Mouse (Mus musculus) liver, embryonic 15.5 days (tissue): ENCODE data around the gene Tekt3. TPM values are rescaled to one million over a fixed set of nuclear protein-coding genes. Genes with fewer than 3 reads are reported as not detected.

ENCODE experiments used
- ATAC-seq: fragments of 200-750 bp; cut with Nextera tagmentation; 2 replicates; pipeline ENCODE4 v1.8.0; 2017; ENCODE audit warnings: moderate number of reproducible peaks, mild to moderate bottlenecking, moderate library complexity; ENCODE audit not compliant: insufficient read depth
- H3K27ac ChIP-seq: fragments of 300-500 bp; sonication (generic); replicated peaks from 2 replicates; pipeline ENCODE4 v1.5.1; 2015; ENCODE audit warnings: mild to moderate bottlenecking, inconsistent platforms
- H3K27me3 ChIP-seq: fragments of 300-500 bp; sonication (generic); 2 replicates; pipeline ENCODE4 v1.6.1; 2015; ENCODE audit warnings: mild to moderate bottlenecking, inconsistent platforms
- H3K36me3 ChIP-seq: fragments of 300-500 bp; sonication (generic); replicated peaks from 2 replicates; pipeline ENCODE4 v1.6.1; 2015; ENCODE audit warnings: moderate library complexity, mild to moderate bottlenecking, inconsistent platforms
- H3K4me1 ChIP-seq: fragments of 300-500 bp; sonication (generic); replicated peaks from 2 replicates; pipeline ENCODE4 v1.6.1; 2015; ENCODE audit warnings: inconsistent platforms
- H3K4me2 ChIP-seq: fragments of 300-500 bp; sonication (generic); 2 replicates; pipeline ENCODE4 v1.6.1; 2015; ENCODE audit warnings: moderate library complexity, mild to moderate bottlenecking, inconsistent platforms
- H3K4me3 ChIP-seq: fragments of 300-500 bp; sonication (generic); replicated peaks from 2 replicates; pipeline ENCODE4 v1.5.1; 2015; ENCODE audit warnings: mild to moderate bottlenecking, inconsistent platforms
- H3K9ac ChIP-seq: fragments of 300-500 bp; sonication (generic); 2 replicates; pipeline ENCODE4 v1.6.1; 2015; ENCODE audit warnings: moderate library complexity, mild to moderate bottlenecking, inconsistent platforms
- H3K9me3 ChIP-seq: fragments of 300-500 bp; sonication (generic); replicated peaks from 2 replicates; pipeline ENCODE4 v1.6.1; 2016; ENCODE audit warnings: inconsistent platforms
- WGBS: fragments of 180-500 bp; shearing (Covaris S2); methylation state at CpG from one replicate; pipeline ENCODE4 v1.1.7; 2015; ENCODE audit warnings: mixed read lengths; ENCODE audit not compliant: insufficient replicate concordance; 5-methylcytosine and 5-hydroxymethylcytosine counted together
- polyA plus RNA-seq: library from polyadenylated mRNA; unstranded; fragments of >200 nt; fragmentation: Nextera tagmentation; extraction: Ambion mirVana; gene quantifications from 2 replicates; pipeline ENCODE4 v1.2.1, GENCODE M21; 2015

Tekt3 gene
- polyA plus RNA-seq = not detected in 2 replicates

DNA sequence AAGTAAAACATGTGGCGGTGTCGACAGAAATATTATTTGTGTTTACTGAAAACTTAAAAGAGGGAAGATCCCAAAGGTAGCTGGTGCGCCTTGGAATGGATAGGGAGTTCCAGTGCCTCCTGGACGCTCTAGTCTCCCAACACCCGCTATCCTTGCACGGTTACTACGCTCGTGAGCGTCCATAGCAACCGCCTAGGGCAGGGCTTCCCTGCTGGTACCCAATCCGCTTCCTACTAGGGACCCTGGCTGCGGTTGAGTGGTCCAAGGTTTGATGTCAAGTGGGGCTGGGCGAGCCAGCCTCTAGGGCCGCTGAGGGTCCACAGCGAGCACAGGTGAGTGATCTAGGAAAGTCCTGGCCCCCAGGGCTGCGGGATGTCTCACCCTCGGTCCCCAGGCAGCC is at the start of gene Tekt3:
TSS of gene Tekt3 (plus strand) at position 209 of the 400 bp plus-strand sequence.
- no peaks in the 10 kb centered on the region for H3K4me1 ChIP-seq
- peaks cover 4% of the 10 kb centered on the region for H3K27me3 ChIP-seq
- no peaks in the 10 kb centered on the region for H3K9me3 ChIP-seq
- 13% methylated on average over 17 of the region's 17 CpGs for WGBS
- H3K4me2 ChIP-seq = no peak within 1 kb of the TSS
- no peak within 1 kb of the TSS for H3K4me3 ChIP-seq
- no peaks in the 10 kb centered on the region for H3K36me3 ChIP-seq
- H3K27ac ChIP-seq = no peak within 1 kb of the TSS
- no peak for ATAC-seq
- H3K9ac ChIP-seq = no peak within 1 kb of the TSS

DNA sequence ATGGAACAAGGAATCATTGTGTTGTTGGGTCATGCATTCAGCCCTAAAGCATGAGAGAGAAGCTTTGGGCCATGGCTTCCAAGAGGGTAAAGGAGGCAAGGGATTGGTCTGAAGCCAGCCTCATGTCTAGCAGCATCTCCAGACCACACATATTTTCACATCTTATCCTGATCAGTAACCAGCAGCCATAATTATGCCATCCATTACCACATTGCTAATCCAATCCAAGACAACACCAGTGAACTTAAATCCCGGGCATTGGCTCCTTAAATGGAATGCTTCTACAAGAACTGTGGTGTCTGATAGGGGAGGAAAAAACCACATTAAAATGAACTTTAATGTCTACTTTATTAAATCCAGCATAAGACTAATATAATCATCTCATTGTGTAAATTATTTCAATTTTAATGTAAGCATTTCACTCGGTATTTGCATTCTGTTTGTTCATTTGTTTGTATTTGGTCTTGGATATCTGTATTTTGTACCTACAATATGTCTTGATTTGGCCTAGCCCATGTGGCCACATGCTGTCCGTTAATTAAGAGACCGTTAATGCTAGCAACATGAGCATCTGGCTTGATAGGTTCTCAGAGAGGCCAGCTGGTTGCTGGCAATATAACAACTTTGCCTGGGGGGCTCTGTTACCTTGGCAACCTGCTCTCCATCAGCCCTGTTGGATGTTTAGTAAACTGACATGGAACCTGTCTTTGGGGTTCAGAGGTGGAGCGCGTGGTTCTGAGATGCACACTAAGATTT is 43.9 kb upstream of the Tekt3 start:
- Histone ChIP-seq H3K27ac (no peak overlapping the region), H3K4me2 (no peak overlapping the region), H3K4me1 (no peaks in the 10 kb centered on the region), H3K36me3 (no peaks in the 10 kb centered on the region), H3K9me3 (no peaks in the 10 kb centered on the region), H3K27me3 (no peaks in the 10 kb centered on the region), H3K9ac (no peak overlapping the region), H3K4me3 (no peak overlapping the region)
- no peak for ATAC-seq
- WGBS = 66% methylated on average over 6 of the region's 6 CpGs

- Histone ChIP-seq H3K9me3 (no peaks in the 10 kb centered on the region), H3K27ac (no peak overlapping the region), H3K4me3 (no peak overlapping the region), H3K4me1 (no peaks in the 10 kb centered on the region), H3K27me3 (no peaks in the 10 kb centered on the region), H3K4me2 (no peak overlapping the region), H3K36me3 (no peaks in the 10 kb centered on the region), H3K9ac (no peak overlapping the region)
- ATAC-seq = no peak
- WGBS = 55% methylated on average over 6 of the region's 6 CpGs
Measured at GRCm38 (mm10) chr11:63018083-63018622, 43.3 kb upstream of the Tekt3 start.

DNA sequence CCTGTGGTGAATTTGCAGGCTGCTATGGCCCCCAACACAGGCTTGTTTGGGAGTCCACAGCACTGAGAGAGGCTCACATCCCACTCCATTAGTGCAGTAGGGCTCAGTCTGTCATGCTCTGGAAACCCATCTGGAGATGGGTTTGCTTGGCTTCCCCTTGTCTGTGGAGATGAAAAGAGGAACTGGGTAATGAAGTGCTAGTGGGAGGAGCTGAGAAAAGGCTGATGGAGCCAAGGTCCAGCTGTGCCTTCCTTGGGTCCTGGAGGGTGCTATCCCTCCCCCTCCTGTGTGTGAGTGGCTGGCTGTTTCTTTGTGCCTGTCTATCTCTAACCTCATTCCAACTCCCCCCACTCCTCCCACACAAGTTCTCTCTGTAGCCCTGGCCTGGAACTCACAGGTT is 40.8 kb upstream of the Tekt3 start:
- Histone ChIP-seq H3K9me3 (no peaks in the 10 kb centered on the region), H3K4me3 (no peak overlapping the region), H3K4me1 (no peaks in the 10 kb centered on the region), H3K27me3 (no peaks in the 10 kb centered on the region), H3K27ac (no peak overlapping the region), H3K36me3 (no peaks in the 10 kb centered on the region), H3K9ac (no peak overlapping the region), H3K4me2 (no peak overlapping the region)
- ATAC-seq = no peak

DNA sequence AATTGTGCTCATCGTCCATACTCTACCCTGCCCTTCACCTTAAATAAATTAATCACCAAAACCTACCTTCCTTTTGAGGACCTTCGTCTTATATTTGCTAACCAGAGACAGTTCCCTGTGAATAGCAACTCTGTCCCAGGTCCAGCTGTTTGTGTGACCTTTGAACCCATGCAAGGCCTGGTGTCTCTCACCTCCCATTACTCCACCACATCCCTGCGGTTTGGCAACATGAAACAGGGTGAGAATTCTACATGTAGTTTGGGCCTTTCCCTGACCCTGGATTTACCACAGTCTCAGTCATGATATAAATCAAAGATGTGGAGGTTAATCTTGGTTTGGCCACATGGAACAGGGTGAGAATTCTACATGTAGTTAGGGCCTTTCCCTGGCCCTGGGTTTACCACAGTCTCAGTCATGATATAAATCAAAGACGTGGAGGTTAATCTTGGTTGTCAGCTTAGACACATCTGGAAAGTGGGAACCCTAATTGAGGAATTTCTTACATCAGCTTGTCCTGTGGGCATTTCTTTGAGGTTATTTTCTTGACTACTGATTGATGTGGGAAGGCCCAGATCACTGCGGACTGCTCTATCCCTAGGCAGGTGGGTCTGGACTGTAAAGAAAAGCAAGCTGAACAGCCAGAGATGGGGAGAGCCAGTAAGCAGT is 40.2 kb upstream of the Tekt3 start:
- Histone ChIP-seq H3K9me3 (no peaks in the 10 kb centered on the region), H3K4me1 (no peaks in the 10 kb centered on the region), H3K9ac (no peak overlapping the region), H3K27me3 (no peaks in the 10 kb centered on the region), H3K36me3 (no peaks in the 10 kb centered on the region), H3K4me3 (no peak overlapping the region), H3K4me2 (no peak overlapping the region), H3K27ac (no peak overlapping the region)
- 45% methylated on average over 5 of the region's 5 CpGs for WGBS
- ATAC-seq = no peak

GRCm38 (mm10) chr11:63023461-63023860 is 38.0 kb upstream of the Tekt3 start:
- 58% methylated on average over 5 of the region's 5 CpGs for WGBS
- no peaks in the 10 kb centered on the region for H3K4me1 ChIP-seq
- H3K9me3 ChIP-seq = no peaks in the 10 kb centered on the region
- no peak overlapping the region for H3K9ac ChIP-seq
- no peaks in the 10 kb centered on the region for H3K27me3 ChIP-seq
- H3K4me3 ChIP-seq = no peak overlapping the region
- H3K36me3 ChIP-seq = no peaks in the 10 kb centered on the region
- ATAC-seq = no peak
- H3K27ac ChIP-seq = no peak overlapping the region
- no peak overlapping the region for H3K4me2 ChIP-seq

- Histone ChIP-seq H3K9me3 (no peaks in the 10 kb centered on the region), H3K9ac (no peak overlapping the region), H3K27ac (no peak overlapping the region), H3K4me2 (no peak overlapping the region), H3K36me3 (no peaks in the 10 kb centered on the region), H3K4me1 (no peaks in the 10 kb centered on the region), H3K27me3 (no peaks in the 10 kb centered on the region), H3K4me3 (no peak overlapping the region)
- ATAC-seq = no peak
- WGBS = 50% methylated on average over 2 of the region's 2 CpGs
Measured at GRCm38 (mm10) chr11:63024136-63024535, 37.3 kb upstream of the Tekt3 start.

- Histone ChIP-seq H3K27ac (no peak overlapping the region), H3K9ac (no peak overlapping the region), H3K36me3 (no peaks in the 10 kb centered on the region), H3K4me2 (no peak overlapping the region), H3K4me3 (no peak overlapping the region), H3K9me3 (no peaks in the 10 kb centered on the region), H3K4me1 (no peaks in the 10 kb centered on the region), H3K27me3 (no peaks in the 10 kb centered on the region)
- WGBS = 65% methylated on average over 6 of the region's 6 CpGs
- ATAC-seq = no peak
Measured at GRCm38 (mm10) chr11:63025476-63025875, 36.0 kb upstream of the Tekt3 start.

DNA sequence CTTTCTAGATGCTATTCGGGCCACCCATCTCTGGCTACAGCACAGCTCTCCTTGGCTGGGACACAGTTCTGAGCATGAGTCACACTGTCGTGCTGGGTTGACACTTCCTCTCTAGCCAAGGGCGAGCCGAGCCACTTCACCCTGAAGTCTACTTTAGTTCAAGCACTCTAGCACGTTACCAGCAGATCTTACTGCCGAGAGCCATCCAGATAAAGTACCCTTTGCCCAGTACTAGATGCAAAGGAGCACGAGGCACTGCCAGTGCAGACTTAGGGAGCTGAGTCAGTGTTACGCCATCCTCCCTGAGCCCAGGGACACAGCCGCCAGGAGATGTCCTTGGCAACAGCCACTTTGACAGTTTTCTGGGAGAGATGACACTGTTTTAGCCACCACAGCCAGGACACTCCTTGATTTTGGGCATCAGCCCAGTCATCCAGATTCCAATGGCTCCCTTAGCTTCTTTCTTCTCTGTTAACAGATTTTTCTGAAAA is 34.8 kb upstream of the Tekt3 start:
- no peak overlapping the region for H3K9ac ChIP-seq
- H3K4me3 ChIP-seq = no peak overlapping the region
- H3K36me3 ChIP-seq = no peaks in the 10 kb centered on the region
- no peak overlapping the region for H3K4me2 ChIP-seq
- 33% methylated on average over 9 of the region's 9 CpGs for WGBS
- no peaks in the 10 kb centered on the region for H3K27me3 ChIP-seq
- no peak for ATAC-seq
- H3K27ac ChIP-seq = no peak overlapping the region
- H3K4me1 ChIP-seq = no peaks in the 10 kb centered on the region
- no peaks in the 10 kb centered on the region for H3K9me3 ChIP-seq

GRCm38 (mm10) chr11:63028131-63028530 is 33.3 kb upstream of the Tekt3 start:
- Histone ChIP-seq H3K9ac (no peak overlapping the region), H3K27ac (no peak overlapping the region), H3K9me3 (no peaks in the 10 kb centered on the region), H3K36me3 (no peaks in the 10 kb centered on the region), H3K4me1 (no peaks in the 10 kb centered on the region), H3K4me2 (no peak overlapping the region), H3K4me3 (no peak overlapping the region), H3K27me3 (no peaks in the 10 kb centered on the region)
- no peak for ATAC-seq
- WGBS = 53% methylated on average over 3 of the region's 3 CpGs

DNA sequence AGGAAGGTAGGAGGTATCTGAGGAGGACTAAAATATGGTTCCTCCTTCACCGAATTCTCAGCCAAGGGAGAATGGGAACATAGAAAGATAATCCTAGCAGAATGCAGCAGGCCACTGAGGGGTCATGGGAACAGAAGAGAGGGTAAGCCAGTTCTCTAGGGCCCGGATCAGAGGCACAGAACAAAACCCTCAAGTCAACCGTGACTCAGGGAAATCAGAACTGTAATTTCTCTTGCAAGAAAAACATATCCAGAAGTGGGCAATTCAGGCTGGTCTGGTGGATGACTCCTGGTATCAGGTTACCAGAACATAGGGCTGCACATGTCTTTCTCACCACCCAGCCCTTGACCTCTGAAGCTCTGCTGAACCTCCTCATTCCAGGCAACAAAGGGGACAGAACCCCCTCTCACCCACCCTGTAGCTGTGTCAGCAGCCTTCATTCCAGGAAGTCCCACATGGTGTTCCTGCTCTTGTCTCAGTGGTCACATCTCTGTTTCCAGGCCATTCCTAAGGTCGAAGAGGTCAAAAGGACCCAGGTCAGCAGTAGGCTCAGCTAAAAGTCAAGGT is 32.2 kb upstream of the Tekt3 start:
- Histone ChIP-seq H3K4me1 (no peaks in the 10 kb centered on the region), H3K27ac (no peak overlapping the region), H3K4me2 (no peak overlapping the region), H3K9ac (no peak overlapping the region), H3K4me3 (no peak overlapping the region), H3K36me3 (no peaks in the 10 kb centered on the region), H3K27me3 (no peaks in the 10 kb centered on the region), H3K9me3 (no peaks in the 10 kb centered on the region)
- WGBS = 57% methylated on average over 4 of the region's 4 CpGs
- ATAC-seq = no peak
